Mouse (Mus musculus) hindbrain, embryonic 15.5 days (tissue): ENCODE data around the gene Ttc5. TPM values are rescaled to one million over a fixed set of nuclear protein-coding genes. Genes with fewer than 3 reads are reported as not detected.
"Not testable (repeated sequence)": the region's sequence is repeated elsewhere in the genome, so short reads cannot be mapped to it uniquely, and the experiment has no call there.

Experiments
- ATAC-seq: fragments of 200-750 bp; cut with Nextera tagmentation; 2 replicates; pipeline ENCODE4 v1.8.0; 2017; ENCODE audit warnings: low read depth, moderate number of reproducible peaks, moderate TSS enrichment; ENCODE audit not compliant: low FRiP score
- H3K27ac ChIP-seq: fragments of 300-500 bp; sonication (generic); replicated peaks from 2 replicates; pipeline ENCODE4 v1.5.1; 2015; ENCODE audit warnings: mild to moderate bottlenecking, inconsistent platforms
- H3K27me3 ChIP-seq: fragments of 300-500 bp; sonication (generic); 2 replicates; pipeline ENCODE4 v1.6.1; 2015; ENCODE audit warnings: control low read depth, inconsistent platforms
- H3K36me3 ChIP-seq: fragments of 300-500 bp; sonication (generic); 2 replicates; pipeline ENCODE4 v1.6.1; 2015; ENCODE audit warnings: control low read depth, inconsistent platforms
- H3K4me1 ChIP-seq: fragments of 300-500 bp; sonication (generic); replicated peaks from 2 replicates; pipeline ENCODE4 v1.6.1; 2015; ENCODE audit warnings: control low read depth, inconsistent platforms
- H3K4me2 ChIP-seq: fragments of 300-500 bp; sonication (generic); 2 replicates; pipeline ENCODE4 v1.6.1; 2015; ENCODE audit warnings: moderate library complexity, mild to moderate bottlenecking, inconsistent platforms
- H3K4me3 ChIP-seq: fragments of 300-500 bp; sonication (generic); 2 replicates; pipeline ENCODE4 v1.5.1; 2015; ENCODE audit warnings: mild to moderate bottlenecking, inconsistent platforms
- H3K9ac ChIP-seq: fragments of 300-500 bp; sonication (generic); 2 replicates; pipeline ENCODE4 v1.6.1; 2015; ENCODE audit warnings: inconsistent platforms
- H3K9me3 ChIP-seq: fragments of 300-500 bp; sonication (generic); 2 replicates; pipeline ENCODE4 v1.6.1; 2016; ENCODE audit warnings: control low read depth, inconsistent platforms
- WGBS: fragments of 180-500 bp; shearing (Covaris S2); methylation state at CpG from one replicate; pipeline ENCODE4 v1.1.7; 2015; 5-methylcytosine and 5-hydroxymethylcytosine counted together
- polyA plus RNA-seq: library from polyadenylated mRNA; unstranded; fragments of >200 nt; fragmentation: Nextera tagmentation; extraction: Ambion mirVana; gene quantifications from 2 replicates; pipeline ENCODE4 v1.2.1, GENCODE M21; 2015

Gene Ttc5
- polyA plus RNA-seq, 1 experiment from 2014 or later = 127 TPM

- Histone ChIP-seq H3K9me3 (no peaks in the 10 kb centered on the region), H3K9ac (no peak overlapping the region), H3K4me2 (no peak overlapping the region), H3K27me3 (no peaks in the 10 kb centered on the region), H3K27ac (no peak overlapping the region), H3K4me3 (no peak overlapping the region), H3K36me3 (peaks cover 8% of the 10 kb centered on the region; the same call in 1 of the 2 replicates), H3K4me1 (no peaks in the 10 kb centered on the region)
- no peak for ATAC-seq
- 72% methylated on average over 5 of the region's 5 CpGs for WGBS
These were observed 26.8 kb downstream of the Ttc5 start for GRCm38 (mm10) chr14:50758416-50759085.

- H3K9ac ChIP-seq = no peak within 1 kb of the TSS
- H3K9me3 ChIP-seq = no peaks in the 10 kb centered on the region
- no peak within 1 kb of the TSS for H3K27ac ChIP-seq
- ATAC-seq = no peak
- H3K4me1 ChIP-seq = no peaks in the 10 kb centered on the region
- no peak within 1 kb of the TSS for H3K4me2 ChIP-seq
- H3K36me3 ChIP-seq = no peaks in the 10 kb centered on the region
- H3K27me3 ChIP-seq = no peaks in the 10 kb centered on the region
- H3K4me3 ChIP-seq = no peak within 1 kb of the TSS
These were observed 40.3 kb downstream of the Ttc5 start, which contains the start of gene Olfr749 for GRCm38 (mm10) chr14:50744994-50745393. Gene Olfr749, minus strand, starts transcription at chr14:50745094.

- Histone ChIP-seq H3K27me3 (no peaks in the 10 kb centered on the region), H3K36me3 (no peaks in the 10 kb centered on the region), H3K27ac (no peak overlapping the region), H3K4me3 (no peak overlapping the region), H3K4me1 (no peaks in the 10 kb centered on the region), H3K9me3 (no peaks in the 10 kb centered on the region), H3K4me2 (no peak overlapping the region), H3K9ac (no peak overlapping the region)
- ATAC-seq = no peak
- WGBS = 77% methylated on average over 2 of the region's 2 CpGs
These were observed 43.7 kb downstream of the Ttc5 start for GRCm38 (mm10) chr14:50741584-50741983.

DNA sequence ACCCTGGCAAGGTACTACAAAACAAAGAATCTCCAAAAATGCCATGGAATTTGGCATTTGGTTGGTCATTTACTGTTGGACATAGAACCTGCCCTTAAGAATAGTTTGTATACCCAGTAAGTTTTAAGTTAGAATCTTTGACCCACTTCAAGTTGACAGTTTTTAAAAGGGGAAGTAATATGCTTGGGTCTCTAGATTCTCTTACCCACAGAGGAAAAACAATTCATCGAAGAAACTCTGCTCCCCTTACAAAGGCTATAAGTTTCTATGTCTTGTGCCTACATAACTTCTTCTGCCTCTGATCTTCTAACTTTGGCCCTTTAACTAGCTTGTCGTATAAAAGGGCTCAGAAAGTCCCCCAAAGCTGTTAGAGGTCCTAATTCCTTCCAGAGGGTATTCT is 45.0 kb downstream of the Ttc5 start:
- 69% methylated on average over 2 of the region's 2 CpGs for WGBS
- H3K4me2 ChIP-seq = no peak overlapping the region
- ATAC-seq = no peak

GRCm38 (mm10) chr14:50722371-50722770 is 62.9 kb downstream of the Ttc5 start:
- not testable (repeated sequence) for H3K27ac ChIP-seq, H3K4me3 ChIP-seq, H3K9ac ChIP-seq, ATAC-seq, H3K36me3 ChIP-seq, H3K9me3 ChIP-seq, H3K27me3 ChIP-seq, H3K4me2 ChIP-seq, H3K4me1 ChIP-seq
- 84% methylated on average over 4 of the region's 4 CpGs for WGBS

More for the DNA sequence above, 45.0 kb downstream of the Ttc5 start:
- Histone ChIP-seq H3K27me3 (no peaks in the 10 kb centered on the region), H3K4me1 (no peaks in the 10 kb centered on the region), H3K9me3 (no peaks in the 10 kb centered on the region), H3K4me3 (no peak overlapping the region), H3K36me3 (no peaks in the 10 kb centered on the region), H3K27ac (no peak overlapping the region), H3K9ac (no peak overlapping the region)

- H3K27me3 ChIP-seq, H3K4me1 ChIP-seq, H3K9me3 ChIP-seq, ATAC-seq, H3K4me2 ChIP-seq, H3K36me3 ChIP-seq, H3K27ac ChIP-seq, H3K4me3 ChIP-seq, H3K9ac ChIP-seq: not testable (repeated sequence)
- WGBS = 91% methylated on average over 15 of the region's 15 CpGs
These were observed 65.4 kb downstream of the Ttc5 start for GRCm38 (mm10) chr14:50719875-50720274.

Other genes starting within 250 kb of the Ttc5 start
- gene Olfr744, start 170.6 kb downstream of the Ttc5 start, polyA plus RNA-seq = not detected in 2 replicates
- not detected in 2 replicates for gene Olfr745, start 146.1 kb downstream of the Ttc5 start, polyA plus RNA-seq
- not detected in 2 replicates for gene Olfr746, start 138.4 kb downstream of the Ttc5 start, polyA plus RNA-seq
- gene Olfr747, start 92.3 kb downstream of the Ttc5 start, polyA plus RNA-seq = not detected in 2 replicates
- not detected in 2 replicates for gene Olfr748, start 78.1 kb downstream of the Ttc5 start, polyA plus RNA-seq
- not detected in 2 replicates for gene Olfr749, start 40.4 kb downstream of the Ttc5 start, polyA plus RNA-seq
- gene Ccnb1ip1, start 22.2 kb upstream of the Ttc5 start, polyA plus RNA-seq = not detected in 2 replicates
- gene Parp2, start 22.3 kb upstream of the Ttc5 start, polyA plus RNA-seq = 44.3 and 45.4 TPM in 2 replicates
- gene Tep1, start 85.0 kb upstream of the Ttc5 start, polyA plus RNA-seq = 2.0 and 2.9 TPM in 2 replicates
- gene Klhl33, start 112.0 kb upstream of the Ttc5 start, polyA plus RNA-seq = 3.1 and 3.3 TPM in 2 replicates
- gene Osgep, start 139.4 kb upstream of the Ttc5 start, polyA plus RNA-seq = 110 and 111 TPM in 2 replicates
- gene Apex1, start 139.4 kb upstream of the Ttc5 start, polyA plus RNA-seq = 172 and 178 TPM in 2 replicates
- gene Pip4p1, start 145.3 kb upstream of the Ttc5 start, polyA plus RNA-seq = 92.4 and 107 TPM in 2 replicates
- gene Pnp, start 145.6 kb upstream of the Ttc5 start, polyA plus RNA-seq = 22.1 and 25.5 TPM in 2 replicates
- gene Gm49342, start 159.0 kb upstream of the Ttc5 start, polyA plus RNA-seq = not detected in 2 replicates
- gene Pnp2, start 170.5 kb upstream of the Ttc5 start, polyA plus RNA-seq = 0.79 and 0.82 TPM in 2 replicates
- not detected in 2 replicates for gene Rnase10, start 222.2 kb upstream of the Ttc5 start, polyA plus RNA-seq